Mouse (Mus musculus) testis, adult 2 months (tissue): ENCODE data around the gene Rap1gap2. TPM values are rescaled to one million over a fixed set of nuclear protein-coding genes. Genes with fewer than 3 reads are reported as not detected.

Source experiments
- H3K27ac ChIP-seq: fragments of 200-500 bp; 2 replicates; pipeline ENCODE4 v1.5.1; 2012; ENCODE audit warnings: low read depth, low read length; ENCODE audit not compliant: control insufficient read depth, insufficient read depth
- H3K27me3 ChIP-seq: fragments of 200-500 bp; 2 replicates; pipeline ENCODE4 v1.6.1; 2012; ENCODE audit warnings: mild to moderate bottlenecking, low read length, moderate library complexity; ENCODE audit not compliant: control insufficient read depth, insufficient read depth
- H3K36me3 ChIP-seq: fragments of 200-500 bp; 2 replicates; pipeline ENCODE4 v1.6.1; 2012; ENCODE audit warnings: mild to moderate bottlenecking, low read length; ENCODE audit not compliant: control insufficient read depth, insufficient read depth
- H3K4me1 ChIP-seq: fragments of 200-500 bp; 2 replicates; pipeline ENCODE4 v1.6.1; 2012; ENCODE audit warnings: low read length; ENCODE audit not compliant: control insufficient read depth, insufficient read depth
- H3K4me3 ChIP-seq: fragments of 200-500 bp; 2 replicates; pipeline ENCODE4 v1.5.1; 2012; ENCODE audit warnings: low read depth, mild to moderate bottlenecking, low read length, moderate library complexity, mixed read lengths; ENCODE audit not compliant: control insufficient read depth
- CTCF ChIP-seq: fragments of 200-500 bp; IDR thresholded peaks from 2 replicates; pipeline ENCODE4 v1.5.1; 2012; ENCODE audit warnings: low read depth, mild to moderate bottlenecking, inconsistent platforms, low read length, moderate library complexity; ENCODE audit not compliant: control insufficient read depth, insufficient read depth, insufficient replicate concordance
- POLR2A ChIP-seq: fragments of 200-500 bp; IDR thresholded peaks from 2 replicates; pipeline ENCODE4 v1.6.1; 2012; ENCODE audit warnings: low read depth, mild to moderate bottlenecking, inconsistent platforms, low read length, moderate library complexity; ENCODE audit not compliant: control insufficient read depth
- polyA plus RNA-seq: library from polyadenylated mRNA; depleted of rRNA; stranded (reverse); fragments of >200 nt; gene quantifications from 2 replicates; pipeline ENCODE4 v1.2.3, GENCODE M21; 2012

The Rap1gap2 gene
- polyA plus RNA-seq, 1 experiment, result 3.4 TPM

- H3K4me1 ChIP-seq, result peaks cover 4% of the 10 kb centered on the region; the same call in 1 of the 2 replicates
- no peaks in the 10 kb centered on the region for H3K36me3 ChIP-seq
- no peaks in the 10 kb centered on the region for H3K27me3 ChIP-seq
- H3K4me3 ChIP-seq, result no peak overlapping the region
- no peak overlapping the region for H3K27ac ChIP-seq
- TF ChIP-seq POLR2A (no peak), CTCF (no peak)
Observed at GRCm38 (mm10) chr11:74404216-74404615, 206.5 kb downstream of the Rap1gap2 start.

GRCm38 (mm10) chr11:74402126-74402525, 208.6 kb downstream of the Rap1gap2 start:
- H3K4me1 ChIP-seq, result peaks cover 4% of the 10 kb centered on the region; the same call in 1 of the 2 replicates
- H3K27me3 ChIP-seq, result no peaks in the 10 kb centered on the region
- H3K36me3 ChIP-seq, result no peaks in the 10 kb centered on the region
- H3K4me3 ChIP-seq, result no peak overlapping the region
- TF ChIP-seq CTCF, result no peak
- TF ChIP-seq POLR2A, result no peak
- no peak overlapping the region for H3K27ac ChIP-seq

GRCm38 (mm10) chr11:74395583-74395982, 215.1 kb downstream of the Rap1gap2 start:
- TF ChIP-seq CTCF (no peak), POLR2A (no peak)
- Histone ChIP-seq H3K27me3 (no peaks in the 10 kb centered on the region), H3K4me1 (no peaks in the 10 kb centered on the region), H3K36me3 (no peaks in the 10 kb centered on the region), H3K4me3 (no peak overlapping the region), H3K27ac (no peak overlapping the region)

GRCm38 (mm10) chr11:74393489-74393888, 217.2 kb downstream of the Rap1gap2 start:
- TF ChIP-seq POLR2A (no peak), CTCF (no peak)
- H3K36me3 ChIP-seq, result no peaks in the 10 kb centered on the region
- no peaks in the 10 kb centered on the region for H3K27me3 ChIP-seq
- no peak overlapping the region for H3K4me3 ChIP-seq
- H3K27ac ChIP-seq, result no peak overlapping the region
- H3K4me1 ChIP-seq, result no peaks in the 10 kb centered on the region

- Histone ChIP-seq H3K4me3 (no peak overlapping the region), H3K36me3 (no peaks in the 10 kb centered on the region), H3K27me3 (no peaks in the 10 kb centered on the region), H3K4me1 (no peaks in the 10 kb centered on the region), H3K27ac (no peak overlapping the region)
- TF ChIP-seq CTCF (no peak), POLR2A (no peak)
Observed at GRCm38 (mm10) chr11:74392903-74393302, 217.8 kb downstream of the Rap1gap2 start.

- H3K4me3 ChIP-seq, result no peak overlapping the region
- no peak for TF ChIP-seq CTCF
- TF ChIP-seq POLR2A, result no peak
- H3K36me3 ChIP-seq, result no peaks in the 10 kb centered on the region
- H3K4me1 ChIP-seq, result peaks cover 3% of the 10 kb centered on the region; the same call in 1 of the 2 replicates
- H3K27ac ChIP-seq, result no peak overlapping the region
- H3K27me3 ChIP-seq, result no peaks in the 10 kb centered on the region
Observed at GRCm38 (mm10) chr11:74391899-74392298, 218.8 kb downstream of the Rap1gap2 start.

- H3K27me3 ChIP-seq, result no peaks in the 10 kb centered on the region
- H3K4me1 ChIP-seq, result peaks cover 4% of the 10 kb centered on the region; the same call in 1 of the 2 replicates
- no peak overlapping the region for H3K4me3 ChIP-seq
- no peak overlapping the region for H3K27ac ChIP-seq
- TF ChIP-seq POLR2A (no peak), CTCF (no peak)
- no peaks in the 10 kb centered on the region for H3K36me3 ChIP-seq
Observed at GRCm38 (mm10) chr11:74387203-74387602, 223.5 kb downstream of the Rap1gap2 start.

GRCm38 (mm10) chr11:74385674-74386073, 225.0 kb downstream of the Rap1gap2 start:
- TF ChIP-seq POLR2A, result no peak
- TF ChIP-seq CTCF, result no peak
- peaks cover 4% of the 10 kb centered on the region; the same call in 1 of the 2 replicates for H3K4me1 ChIP-seq
- no peaks in the 10 kb centered on the region for H3K36me3 ChIP-seq
- no peak overlapping the region for H3K27ac ChIP-seq
- no peak overlapping the region for H3K4me3 ChIP-seq
- no peaks in the 10 kb centered on the region for H3K27me3 ChIP-seq
